Mouse (Mus musculus) kidney, adult 11 months (tissue): ENCODE data around the gene Farsa.
"Not testable (repeated sequence)": the region's sequence is repeated elsewhere in the genome, so short reads cannot be mapped to it uniquely, and the experiment has no call there.

Experiments
- DNase-seq: peaks from one replicate; pipeline ENCODE4 v3.0.0; 2022

Farsa gene

DNA sequence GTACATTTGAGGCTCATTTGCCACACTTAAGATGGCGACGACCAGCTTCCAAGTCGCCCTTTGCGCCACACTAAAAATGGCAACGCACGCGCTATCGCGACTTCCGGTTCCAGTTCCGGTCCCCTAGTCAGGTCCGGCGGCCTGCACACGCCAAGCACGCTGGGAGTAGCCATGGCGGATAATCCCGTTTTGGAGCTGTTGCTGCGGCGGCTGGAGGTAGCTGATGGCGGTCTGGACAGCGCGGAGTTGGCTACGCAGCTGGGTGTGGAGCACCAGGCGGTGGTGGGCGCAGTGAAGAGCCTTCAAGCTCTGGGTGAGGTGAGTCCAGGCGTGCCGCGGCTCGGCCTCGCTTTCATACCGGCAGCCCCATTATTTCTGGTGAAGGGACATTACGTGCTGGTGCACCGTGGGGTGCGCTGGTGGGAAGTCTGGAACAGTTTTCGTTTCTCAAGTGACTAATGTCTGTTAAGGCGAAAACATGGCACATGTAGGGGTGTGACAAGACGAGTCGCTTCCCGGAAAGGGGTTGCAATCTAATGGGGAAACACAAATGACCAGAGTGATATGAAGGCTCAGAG, at the start of gene Farsa:
Gene Farsa, plus strand, starts transcription at position 126 of the 578 bp plus-strand sequence.
- peak; percentile 91 for DNase-seq

- DNase-seq, result no peak
These were observed 47.5 kb upstream of the Farsa start for GRCm38 (mm10) chr8:84809109-84809940.

GRCm38 (mm10) chr8:84809941-84810280, 46.9 kb upstream of the Farsa start:
- no peak for DNase-seq

DNA sequence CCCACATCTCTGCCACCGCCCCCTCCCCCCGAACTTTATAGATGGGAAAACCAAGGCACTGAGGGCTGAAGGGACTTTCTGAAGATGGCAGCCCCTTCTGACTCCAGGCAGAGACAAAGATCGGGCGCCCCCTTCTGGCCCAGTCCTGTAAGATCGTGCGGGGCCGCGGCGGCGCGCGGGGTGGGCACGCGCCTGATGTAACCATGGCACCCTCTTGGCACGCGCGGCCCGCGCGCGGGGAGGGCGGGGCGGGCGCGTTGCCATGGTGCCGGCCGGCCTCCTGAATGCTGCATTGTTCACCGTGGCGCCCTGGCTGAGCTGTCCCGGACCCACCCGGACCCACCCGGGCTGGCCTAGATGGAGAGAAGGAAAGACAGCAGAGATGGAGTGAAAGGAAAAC, 45.9 kb upstream of the Farsa start:
- peak; percentile 90 for DNase-seq

- DNase-seq, result no peak
These were observed 45.5 kb upstream of the Farsa start for GRCm38 (mm10) chr8:84811303-84811702.

DNA sequence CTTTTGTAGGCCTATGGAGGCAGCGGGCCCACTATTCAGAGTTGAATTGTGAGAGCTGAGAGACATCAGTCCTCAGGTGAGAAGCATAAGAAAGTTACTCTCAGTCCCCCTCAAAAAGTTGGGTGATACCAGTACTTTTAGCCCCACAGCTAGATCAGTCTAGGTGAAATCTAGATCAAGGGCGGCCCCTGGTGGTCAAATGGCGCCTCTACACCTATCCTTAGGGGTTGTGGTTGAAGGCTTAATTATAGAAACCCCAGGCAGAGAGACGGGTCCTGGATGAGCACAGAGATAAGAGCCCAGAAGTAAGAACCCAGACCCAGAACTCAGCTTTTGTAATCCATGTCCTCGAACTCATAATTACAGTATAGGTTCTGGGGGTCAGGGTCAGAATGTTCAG, 43.7 kb upstream of the Farsa start:
- DNase-seq, result peak; percentile 66

GRCm38 (mm10) chr8:84813830-84814229, 43.0 kb upstream of the Farsa start:
- no peak for DNase-seq

DNA sequence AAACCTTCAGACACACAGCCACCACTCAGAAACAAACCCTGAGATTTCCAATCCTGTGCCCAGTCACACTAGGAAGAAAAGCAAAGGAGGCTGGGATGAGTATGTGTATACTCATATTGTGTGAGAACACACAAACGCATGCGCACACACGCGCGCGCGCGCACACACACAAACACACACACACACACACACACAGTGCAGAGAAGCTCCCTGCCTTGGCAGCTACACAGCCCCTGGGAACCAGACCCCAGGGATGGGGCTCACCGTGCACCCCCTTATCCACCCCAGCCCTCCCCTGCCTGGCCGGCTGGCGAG, 42.6 kb upstream of the Farsa start:
- DNase-seq, result no peak

- no peak for DNase-seq
These were observed 42.0 kb upstream of the Farsa start for GRCm38 (mm10) chr8:84814555-84815441.

- DNase-seq, result peak; percentile 85
These were observed 41.2 kb upstream of the Farsa start for GRCm38 (mm10) chr8:84815547-84815946.

GRCm38 (mm10) chr8:84816117-84816516, 40.7 kb upstream of the Farsa start:
- no peak for DNase-seq

DNA sequence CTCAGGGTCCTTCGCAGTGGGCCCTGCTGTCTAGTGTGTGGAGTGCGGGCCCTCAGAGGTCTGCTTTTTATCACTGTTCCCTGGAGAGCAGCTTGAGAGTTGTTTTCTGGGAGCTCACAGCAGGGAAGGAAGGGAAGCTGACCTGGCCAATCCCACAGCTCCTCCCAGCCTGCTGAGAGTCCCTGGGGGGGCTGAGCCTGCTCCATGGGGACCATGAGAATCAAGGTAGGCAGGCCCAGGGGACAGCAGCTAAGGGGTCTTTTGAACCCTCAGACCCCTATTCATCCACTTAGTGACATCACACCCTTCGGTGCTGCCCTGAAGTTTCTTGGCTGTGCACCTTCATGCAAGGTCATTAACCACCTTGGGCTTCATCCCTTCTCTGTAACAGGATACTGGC, 34.1 kb upstream of the Farsa start, which contains the start of gene Dand5:
Gene Dand5, minus strand, starts transcription at position 101 of the 400 bp plus-strand sequence.
- DNase-seq, result no peak

GRCm38 (mm10) chr8:84823653-84824052, 33.1 kb upstream of the Farsa start:
- no peak for DNase-seq

DNA sequence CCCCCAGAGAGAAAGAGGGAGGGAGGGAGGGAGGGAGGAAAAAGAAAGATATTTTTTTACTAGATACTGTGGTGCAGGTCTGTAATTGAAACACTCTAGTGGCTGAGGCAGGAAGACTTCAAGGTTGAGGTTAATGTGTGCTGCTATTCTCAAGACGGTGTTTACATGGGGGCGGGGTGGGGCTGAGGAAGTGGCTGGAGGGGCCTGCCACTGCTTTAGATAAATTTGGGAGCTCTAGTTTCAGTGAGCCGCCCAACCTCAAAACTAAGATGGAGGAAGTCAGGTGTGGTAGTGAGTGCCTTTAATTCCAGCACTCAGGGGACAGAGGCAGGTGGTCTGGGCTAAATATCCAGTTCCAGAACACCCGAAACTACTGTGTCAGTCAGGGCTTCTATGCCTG, 31.2 kb upstream of the Farsa start:
- DNase-seq, result no peak

DNA sequence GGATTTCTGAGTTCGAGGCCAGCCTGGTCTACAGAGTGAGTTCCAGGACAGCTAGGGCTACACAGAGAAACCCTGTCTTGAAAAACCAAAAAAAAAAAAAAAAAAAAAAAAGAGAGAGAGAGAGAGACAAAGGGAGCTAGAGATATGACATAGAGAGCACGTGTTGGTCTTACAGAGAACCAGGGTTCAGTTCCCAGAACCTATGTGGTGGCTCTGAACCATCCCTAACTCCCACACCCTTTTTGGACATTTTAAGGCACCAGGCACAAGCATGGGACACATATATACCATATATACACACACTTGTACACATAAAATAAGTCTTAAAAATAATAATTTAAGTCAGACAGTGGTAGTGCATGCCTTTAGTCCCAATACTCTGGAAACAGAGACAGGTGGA, 30.3 kb upstream of the Farsa start:
- not testable (repeated sequence) for DNase-seq

DNA sequence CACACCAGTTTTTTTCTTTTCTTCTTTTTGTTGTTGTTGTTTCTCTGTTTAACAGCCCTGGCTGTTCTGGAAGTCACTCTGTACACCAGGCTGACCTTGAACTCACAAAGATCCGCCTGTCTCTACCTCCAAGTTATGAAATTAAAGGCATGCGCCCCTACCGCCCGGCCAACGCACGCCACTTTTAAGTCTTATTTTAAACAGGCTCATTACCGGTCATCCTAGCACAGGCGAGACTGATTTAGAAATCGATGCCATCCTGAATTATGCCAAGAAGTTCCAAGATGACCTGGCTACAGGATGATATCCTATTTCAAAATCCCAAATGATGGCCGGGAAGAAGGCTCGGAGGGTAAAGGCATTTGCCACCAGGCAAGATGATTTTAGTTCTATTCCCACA, 25.3 kb upstream of the Farsa start, which contains the start of gene Gadd45gip1:
Gene Gadd45gip1, plus strand, starts transcription at position 33 of the 400 bp plus-strand sequence.
- DNase-seq, result no peak

DNA sequence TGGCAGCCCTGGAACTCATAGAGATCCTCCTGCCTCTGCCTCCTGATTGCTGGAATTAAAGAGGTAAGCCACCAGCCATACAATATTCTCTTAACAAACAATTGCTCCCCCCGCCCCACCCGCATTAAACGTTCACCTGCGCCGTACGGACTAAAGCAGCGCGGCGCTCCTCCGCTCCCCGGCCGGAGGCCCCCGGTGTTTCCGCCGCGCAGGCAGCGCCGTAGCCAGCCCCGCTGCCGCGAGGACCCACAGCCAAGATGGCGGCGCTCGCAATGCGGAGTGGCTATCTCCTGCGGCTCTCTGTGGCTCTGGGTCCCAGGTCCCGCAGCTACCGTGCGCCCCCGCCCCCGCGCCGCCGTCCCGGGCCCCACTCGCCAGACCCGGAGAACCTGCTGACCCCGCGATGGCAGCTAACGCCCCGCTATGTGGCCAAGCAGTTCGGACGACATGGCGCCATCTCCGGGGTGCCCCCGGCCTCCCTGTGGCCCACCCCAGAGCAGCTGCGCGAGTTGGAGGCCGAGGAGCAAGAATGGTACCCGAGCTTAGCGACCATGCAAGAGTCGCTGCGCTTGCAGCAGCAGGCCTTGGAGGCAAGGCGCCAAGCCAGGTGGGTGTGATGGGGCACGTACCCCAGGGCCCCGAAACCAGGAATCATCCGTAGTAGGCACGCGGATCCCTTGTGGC, 24.6 kb upstream of the Farsa start:
- DNase-seq, result peak; percentile 67

GRCm38 (mm10) chr8:84832759-84833742, 23.7 kb upstream of the Farsa start:
- DNase-seq, result no peak

DNA sequence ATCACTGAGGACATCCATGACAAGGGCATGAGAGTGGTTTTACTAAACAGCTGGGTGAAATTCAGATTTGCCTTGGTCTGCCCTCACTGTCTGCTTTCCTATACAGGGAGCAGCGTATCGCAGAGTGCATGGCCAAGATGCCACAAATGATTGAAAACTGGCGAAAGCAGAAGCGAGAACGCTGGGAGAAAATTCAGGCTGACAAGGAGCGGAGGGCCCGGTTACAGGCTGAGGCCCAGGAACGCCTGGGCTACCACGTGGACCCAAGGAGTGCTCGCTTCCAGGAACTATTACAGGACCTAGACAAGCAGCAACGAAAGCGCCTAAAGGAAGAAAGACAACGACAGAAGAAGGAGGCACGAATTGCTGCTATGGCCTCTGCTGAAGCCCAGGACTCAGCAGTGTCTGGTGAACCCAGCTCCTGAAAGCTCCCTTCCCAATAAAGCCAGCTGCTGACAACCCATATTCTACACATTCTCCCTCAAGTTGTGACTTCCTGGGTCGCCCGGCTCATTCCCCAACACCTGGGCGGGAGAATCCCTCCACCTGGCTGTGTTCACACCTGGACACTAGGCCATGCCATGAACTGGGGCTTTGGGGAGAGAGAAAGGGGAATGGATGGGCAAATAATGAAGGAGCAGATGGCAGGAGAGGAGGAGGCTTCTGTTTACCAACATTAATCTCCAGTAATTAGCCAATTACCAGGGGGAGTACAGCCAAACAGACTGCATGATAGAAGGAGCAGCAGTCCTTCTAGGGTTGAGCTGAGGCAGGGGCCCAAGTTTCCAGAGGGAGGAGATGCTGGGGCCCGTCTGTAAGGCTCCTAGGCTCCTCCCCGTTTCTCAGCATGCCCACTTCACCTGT, 22.6 kb upstream of the Farsa start:
- no peak for DNase-seq
